Mouse (Mus musculus) spleen, adult 2 months (tissue): Measurements from ENCODE around the gene Zbtb9.

Experiments
- CTCF ChIP-seq: fragments of 200-500 bp; IDR thresholded peaks from 2 replicates; pipeline ENCODE4 v1.5.1; 2011; ENCODE audit warnings: mild to moderate bottlenecking, inconsistent platforms; ENCODE audit not compliant: insufficient read depth, insufficient read length, insufficient replicate concordance; ENCODE audit errors: extremely low read depth
- POLR2A ChIP-seq: fragments of 200-500 bp; IDR thresholded peaks from 2 replicates; pipeline ENCODE4 v1.6.1; 2011; ENCODE audit warnings: low read depth, low read length, inconsistent platforms

- no peak for TF ChIP-seq CTCF
- no peak for TF ChIP-seq POLR2A
Measured at GRCm38 (mm10) chr17:26995006-26995405, 22.0 kb downstream of the Zbtb9 start.
